Mouse (Mus musculus) bone marrow macrophage, adult 2 months (primary cell): ENCODE measurements around the gene Cdc14a.

Experiments used
- CTCF ChIP-seq: IDR thresholded peaks from 2 replicates; pipeline ENCODE4 v1.5.1; 2012; ENCODE audit warnings: low read depth, mild to moderate bottlenecking, low read length, moderate library complexity
- POLR2A ChIP-seq: IDR thresholded peaks from 2 replicates; pipeline ENCODE4 v1.6.1; 2012; ENCODE audit warnings: mild to moderate bottlenecking, low read depth, low read length, borderline replicate concordance

DNA sequence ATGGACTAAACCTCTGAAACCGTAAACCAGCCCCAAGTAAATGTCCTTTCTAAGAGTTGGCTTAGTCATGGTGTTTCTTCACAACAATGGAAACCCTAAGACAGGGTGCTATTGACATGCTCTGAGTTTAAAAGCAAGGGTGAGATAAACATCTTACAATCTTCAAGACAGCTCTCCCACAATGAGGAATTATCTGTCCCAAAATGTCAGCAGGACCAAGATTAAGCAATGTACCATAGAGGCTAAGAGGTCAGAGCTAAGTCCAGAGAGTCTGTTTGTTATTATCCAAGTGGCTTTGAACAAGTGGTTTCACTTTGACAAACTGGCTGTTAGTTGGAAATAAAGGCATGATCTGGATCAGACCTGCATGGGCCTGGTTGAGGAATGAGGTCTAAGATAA, 159.9 kb downstream of the Cdc14a start:
- TF ChIP-seq CTCF (no peak), POLR2A (no peak)
